Mouse (Mus musculus) liver, embryonic 15.5 days (tissue): Measurements from ENCODE around the gene Elf1. TPM values are rescaled to one million over a fixed set of nuclear protein-coding genes. Genes with fewer than 3 reads are reported as not detected.
"Not testable (repeated sequence)": the region's sequence is repeated elsewhere in the genome, so short reads cannot be mapped to it uniquely, and the experiment has no call there.

Source experiments
- ATAC-seq: fragments of 200-750 bp; cut with Nextera tagmentation; 2 replicates; pipeline ENCODE4 v1.8.0; 2017; ENCODE audit warnings: moderate number of reproducible peaks, mild to moderate bottlenecking, moderate library complexity; ENCODE audit not compliant: insufficient read depth
- H3K27ac ChIP-seq: fragments of 300-500 bp; sonication (generic); replicated peaks from 2 replicates; pipeline ENCODE4 v1.5.1; 2015; ENCODE audit warnings: mild to moderate bottlenecking, inconsistent platforms
- H3K27me3 ChIP-seq: fragments of 300-500 bp; sonication (generic); 2 replicates; pipeline ENCODE4 v1.6.1; 2015; ENCODE audit warnings: mild to moderate bottlenecking, inconsistent platforms
- H3K36me3 ChIP-seq: fragments of 300-500 bp; sonication (generic); replicated peaks from 2 replicates; pipeline ENCODE4 v1.6.1; 2015; ENCODE audit warnings: moderate library complexity, mild to moderate bottlenecking, inconsistent platforms
- H3K4me1 ChIP-seq: fragments of 300-500 bp; sonication (generic); replicated peaks from 2 replicates; pipeline ENCODE4 v1.6.1; 2015; ENCODE audit warnings: inconsistent platforms
- H3K4me2 ChIP-seq: fragments of 300-500 bp; sonication (generic); 2 replicates; pipeline ENCODE4 v1.6.1; 2015; ENCODE audit warnings: moderate library complexity, mild to moderate bottlenecking, inconsistent platforms
- H3K4me3 ChIP-seq: fragments of 300-500 bp; sonication (generic); replicated peaks from 2 replicates; pipeline ENCODE4 v1.5.1; 2015; ENCODE audit warnings: mild to moderate bottlenecking, inconsistent platforms
- H3K9ac ChIP-seq: fragments of 300-500 bp; sonication (generic); 2 replicates; pipeline ENCODE4 v1.6.1; 2015; ENCODE audit warnings: moderate library complexity, mild to moderate bottlenecking, inconsistent platforms
- H3K9me3 ChIP-seq: fragments of 300-500 bp; sonication (generic); replicated peaks from 2 replicates; pipeline ENCODE4 v1.6.1; 2016; ENCODE audit warnings: inconsistent platforms
- WGBS: fragments of 180-500 bp; shearing (Covaris S2); methylation state at CpG from one replicate; pipeline ENCODE4 v1.1.7; 2015; ENCODE audit warnings: mixed read lengths; ENCODE audit not compliant: insufficient replicate concordance; 5-methylcytosine and 5-hydroxymethylcytosine counted together
- polyA plus RNA-seq: library from polyadenylated mRNA; unstranded; fragments of >200 nt; fragmentation: Nextera tagmentation; extraction: Ambion mirVana; gene quantifications from 2 replicates; pipeline ENCODE4 v1.2.1, GENCODE M21; 2015

Elf1 gene
- polyA plus RNA-seq: 10.7 and 10.9 TPM in 2 replicates

- H3K9me3 ChIP-seq: no peaks in the 10 kb centered on the region
- H3K36me3 ChIP-seq: peaks cover 27% of the 10 kb centered on the region
- peak within 1 kb of the TSS; percentile 100 for H3K9ac ChIP-seq
- H3K4me1 ChIP-seq: peaks cover 47% of the 10 kb centered on the region
- peak within 1 kb of the TSS; percentile 100 for H3K27ac ChIP-seq
- peak; percentile 68 for ATAC-seq
- H3K27me3 ChIP-seq: no peaks in the 10 kb centered on the region
- peak within 1 kb of the TSS; percentile 97 for H3K4me3 ChIP-seq
- under 1% methylated on average over 91 of the region's 96 CpGs for WGBS
- peak within 1 kb of the TSS; percentile 75 for H3K4me2 ChIP-seq
Measured at GRCm38 (mm10) chr14:79480624-79481338, at the start of gene Elf1. Gene Elf1 (plus strand): TSS chr14:79481194.

GRCm38 (mm10) chr14:79434068-79434467, 46.9 kb upstream of the Elf1 start:
- WGBS: 52% methylated on average over 1 of the region's 1 CpGs
- H3K4me2 ChIP-seq: no peak overlapping the region
- no peak overlapping the region for H3K4me3 ChIP-seq
- H3K27me3 ChIP-seq: no peaks in the 10 kb centered on the region
- H3K9me3 ChIP-seq: no peaks in the 10 kb centered on the region
- ATAC-seq: no peak
- no peak overlapping the region for H3K27ac ChIP-seq
- no peak overlapping the region for H3K9ac ChIP-seq
- no peaks in the 10 kb centered on the region for H3K4me1 ChIP-seq
- H3K36me3 ChIP-seq: no peaks in the 10 kb centered on the region

GRCm38 (mm10) chr14:79440655-79441054, 40.3 kb upstream of the Elf1 start:
- H3K36me3 ChIP-seq: no peaks in the 10 kb centered on the region
- no peaks in the 10 kb centered on the region for H3K9me3 ChIP-seq
- H3K27ac ChIP-seq: 0 out of 2 replicates have a peak overlapping the region, but pooled peaks have one; percentile 14
- peaks cover 9% of the 10 kb centered on the region for H3K4me1 ChIP-seq
- peak; percentile 56; the same call in 1 of the 2 replicates for ATAC-seq
- no peak overlapping the region for H3K9ac ChIP-seq
- no peak overlapping the region for H3K4me3 ChIP-seq
- WGBS: 62% methylated on average over 2 of the region's 2 CpGs
- H3K4me2 ChIP-seq: no peak overlapping the region
- H3K27me3 ChIP-seq: no peaks in the 10 kb centered on the region

GRCm38 (mm10) chr14:79441441-79441840, 39.6 kb upstream of the Elf1 start:
- H3K36me3 ChIP-seq: no peaks in the 10 kb centered on the region
- H3K27me3 ChIP-seq: no peaks in the 10 kb centered on the region
- ATAC-seq: no peak
- no peaks in the 10 kb centered on the region for H3K9me3 ChIP-seq
- 33% methylated on average over 5 of the region's 5 CpGs for WGBS
- H3K9ac ChIP-seq: no peak overlapping the region
- H3K4me2 ChIP-seq: no peak overlapping the region
- 0 out of 2 replicates have a peak overlapping the region, but pooled peaks have one; percentile 14 for H3K27ac ChIP-seq
- H3K4me1 ChIP-seq: peaks cover 9% of the 10 kb centered on the region
- no peak overlapping the region for H3K4me3 ChIP-seq

- H3K36me3 ChIP-seq: no peaks in the 10 kb centered on the region
- no peaks in the 10 kb centered on the region for H3K9me3 ChIP-seq
- H3K27ac ChIP-seq: no peak overlapping the region
- peaks cover 9% of the 10 kb centered on the region for H3K4me1 ChIP-seq
- no peak overlapping the region for H3K4me3 ChIP-seq
- H3K27me3 ChIP-seq: no peaks in the 10 kb centered on the region
- WGBS: 74% methylated on average over 9 of the region's 9 CpGs
- no peak for ATAC-seq
- no peak overlapping the region for H3K4me2 ChIP-seq
- no peak overlapping the region for H3K9ac ChIP-seq
Measured at GRCm38 (mm10) chr14:79444601-79445000, 36.4 kb upstream of the Elf1 start.

GRCm38 (mm10) chr14:79445055-79445620, 35.9 kb upstream of the Elf1 start:
- Histone ChIP-seq H3K27ac (no peak overlapping the region), H3K4me3 (no peak overlapping the region), H3K9ac (no peak overlapping the region), H3K27me3 (no peaks in the 10 kb centered on the region), H3K4me1 (peaks cover 9% of the 10 kb centered on the region), H3K36me3 (no peaks in the 10 kb centered on the region), H3K4me2 (no peak overlapping the region), H3K9me3 (no peaks in the 10 kb centered on the region)
- 68% methylated on average over 16 of the region's 16 CpGs for WGBS
- ATAC-seq: no peak

GRCm38 (mm10) chr14:79451681-79452590, 29.1 kb upstream of the Elf1 start, which contains the start of gene Kbtbd6:
Gene Kbtbd6 (plus strand): TSS chr14:79451835.
- Histone ChIP-seq H3K9ac (peak within 1 kb of the TSS; percentile 67), H3K27ac (peak within 1 kb of the TSS; percentile 94), H3K4me1 (peaks cover 20% of the 10 kb centered on the region), H3K4me2 (peak within 1 kb of the TSS; percentile 82), H3K4me3 (peak within 1 kb of the TSS; percentile 69)
- H3K27me3 ChIP-seq, H3K9me3 ChIP-seq, H3K36me3 ChIP-seq: not testable (repeated sequence)
- peak; percentile 93 for ATAC-seq
- WGBS: 18% methylated on average over 44 of the region's 89 CpGs

GRCm38 (mm10) chr14:79452591-79452934, 28.4 kb upstream of the Elf1 start:
- H3K4me3 ChIP-seq: peak overlapping the region; percentile 35
- 91% methylated on average over 8 of the region's 10 CpGs for WGBS
- ATAC-seq: not testable (repeated sequence)

GRCm38 (mm10) chr14:79460401-79460800, 20.6 kb upstream of the Elf1 start:
- Histone ChIP-seq H3K9ac (no peak overlapping the region), H3K36me3 (peaks cover 49% of the 10 kb centered on the region), H3K27ac (no peak overlapping the region), H3K4me1 (0 out of 2 replicates have a peak, but pooled peaks cover 10% of the 10 kb centered on the region), H3K27me3 (no peaks in the 10 kb centered on the region), H3K9me3 (no peaks in the 10 kb centered on the region), H3K4me3 (no peak overlapping the region), H3K4me2 (no peak overlapping the region)
- WGBS: 75% methylated on average over 1 of the region's 1 CpGs
- ATAC-seq: no peak

More at GRCm38 (mm10) chr14:79452591-79452934, 28.4 kb upstream of the Elf1 start:
- H3K4me1 ChIP-seq: peaks cover 20% of the 10 kb centered on the region
- not testable (repeated sequence) for H3K9ac ChIP-seq, H3K36me3 ChIP-seq, H3K27me3 ChIP-seq, H3K27ac ChIP-seq, H3K9me3 ChIP-seq
- H3K4me2 ChIP-seq: peak overlapping the region; percentile 57

- peaks cover 55% of the 10 kb centered on the region for H3K36me3 ChIP-seq
- WGBS: 88% methylated on average over 4 of the region's 4 CpGs
- H3K9me3 ChIP-seq: no peaks in the 10 kb centered on the region
- no peak overlapping the region for H3K4me2 ChIP-seq
- H3K4me1 ChIP-seq: 0 out of 2 replicates have a peak, but pooled peaks cover 9% of the 10 kb centered on the region
- H3K4me3 ChIP-seq: no peak overlapping the region
- H3K9ac ChIP-seq: no peak overlapping the region
- H3K27me3 ChIP-seq: no peaks in the 10 kb centered on the region
- H3K27ac ChIP-seq: no peak overlapping the region
- ATAC-seq: no peak
Measured at GRCm38 (mm10) chr14:79460988-79461387, 20.0 kb upstream of the Elf1 start.

- Histone ChIP-seq H3K9ac (no peak overlapping the region), H3K4me1 (no peaks in the 10 kb centered on the region), H3K9me3 (no peaks in the 10 kb centered on the region), H3K36me3 (peaks cover 76% of the 10 kb centered on the region), H3K4me2 (no peak overlapping the region), H3K27me3 (no peaks in the 10 kb centered on the region), H3K27ac (no peak overlapping the region), H3K4me3 (no peak overlapping the region)
- ATAC-seq: no peak
- WGBS: 75% methylated on average over 1 of the region's 1 CpGs
Measured at GRCm38 (mm10) chr14:79465623-79466022, 15.4 kb upstream of the Elf1 start.
